Mouse (Mus musculus) neural tube, embryonic 12.5 days (tissue): ENCODE measurements around the gene Palld. TPM values are rescaled to one million over a fixed set of nuclear protein-coding genes. Genes with fewer than 3 reads are reported as not detected.

ENCODE experiments used
- ATAC-seq: fragments of 200-750 bp; cut with Nextera tagmentation; 2 replicates; pipeline ENCODE4 v1.8.0; 2017; ENCODE audit warnings: low read depth, mild to moderate bottlenecking, moderate TSS enrichment, moderate library complexity; ENCODE audit not compliant: low FRiP score
- H3K27ac ChIP-seq: fragments of 300-500 bp; sonication (generic); 2 replicates; pipeline ENCODE4 v1.5.1; 2016
- H3K27me3 ChIP-seq: fragments of 300-500 bp; sonication (generic); replicated peaks from 2 replicates; pipeline ENCODE4 v1.6.1; 2016; ENCODE audit warnings: mild to moderate bottlenecking
- H3K36me3 ChIP-seq: fragments of 300-500 bp; sonication (generic); 2 replicates; pipeline ENCODE4 v1.6.1; 2016; ENCODE audit warnings: mild to moderate bottlenecking
- H3K4me1 ChIP-seq: fragments of 300-500 bp; sonication (generic); 2 replicates; pipeline ENCODE4 v1.6.1; 2016
- H3K4me2 ChIP-seq: fragments of 300-500 bp; sonication (generic); replicated peaks from 2 replicates; pipeline ENCODE4 v1.6.1; 2016; ENCODE audit warnings: mild to moderate bottlenecking
- H3K4me3 ChIP-seq: fragments of 300-500 bp; sonication (generic); 2 replicates; pipeline ENCODE4 v1.5.1; 2016
- H3K9ac ChIP-seq: fragments of 300-500 bp; sonication (generic); 2 replicates; pipeline ENCODE4 v1.6.1; 2016; ENCODE audit warnings: mild to moderate bottlenecking
- H3K9me3 ChIP-seq: fragments of 300-500 bp; sonication (generic); 2 replicates; pipeline ENCODE4 v1.6.1; 2016; ENCODE audit warnings: mild to moderate bottlenecking
- WGBS: fragments of 180-500 bp; shearing (Covaris S2); methylation state at CpG from one replicate; pipeline ENCODE4 v1.1.7; 2016; 5-methylcytosine and 5-hydroxymethylcytosine counted together
- polyA plus RNA-seq: library from polyadenylated mRNA; unstranded; fragments of >200 nt; fragmentation: Nextera tagmentation; extraction: Ambion mirVana; gene quantifications from 2 replicates; pipeline ENCODE4 v1.2.1, GENCODE M21; 2016

Palld gene
- polyA plus RNA-seq, 1 experiment from 2014 or later = 46.7 TPM

DNA sequence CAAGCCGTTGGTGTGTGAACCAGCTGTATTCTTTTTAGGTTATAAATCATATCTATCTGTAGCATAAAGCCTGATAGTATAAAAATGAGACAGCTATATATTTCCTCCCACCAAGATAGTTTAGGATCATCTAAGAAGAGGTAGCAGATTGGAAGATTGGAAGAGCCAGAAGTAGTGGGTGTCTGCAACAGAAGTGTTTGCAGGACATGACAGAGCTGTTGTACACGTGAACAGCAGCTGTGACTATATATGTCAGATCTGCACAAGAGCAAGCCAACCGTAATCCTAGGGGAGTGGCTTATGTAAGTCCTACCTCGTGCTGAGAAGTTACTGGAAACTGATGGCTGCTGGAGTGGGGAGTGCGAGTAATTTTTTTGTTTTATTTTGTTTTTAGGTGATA, 240.9 kb downstream of the Palld start:
- H3K9ac ChIP-seq = no peak overlapping the region
- H3K4me1 ChIP-seq = peaks cover 4% of the 10 kb centered on the region; the same call in 1 of the 2 replicates
- WGBS = 93% methylated on average over 5 of the region's 5 CpGs
- H3K27ac ChIP-seq = no peak overlapping the region
- no peaks in the 10 kb centered on the region for H3K27me3 ChIP-seq
- H3K9me3 ChIP-seq = no peaks in the 10 kb centered on the region
- no peak overlapping the region for H3K4me2 ChIP-seq
- no peaks in the 10 kb centered on the region for H3K36me3 ChIP-seq
- ATAC-seq = no peak
- H3K4me3 ChIP-seq = no peak overlapping the region

GRCm38 (mm10) chr8:61660961-61661360, 241.5 kb downstream of the Palld start:
- ATAC-seq = no peak
- 94% methylated on average over 5 of the region's 5 CpGs for WGBS
- Histone ChIP-seq H3K9me3 (no peaks in the 10 kb centered on the region), H3K4me3 (no peak overlapping the region), H3K4me2 (no peak overlapping the region), H3K27me3 (no peaks in the 10 kb centered on the region), H3K9ac (no peak overlapping the region), H3K36me3 (no peaks in the 10 kb centered on the region), H3K27ac (no peak overlapping the region), H3K4me1 (peaks cover 4% of the 10 kb centered on the region; the same call in 1 of the 2 replicates)

DNA sequence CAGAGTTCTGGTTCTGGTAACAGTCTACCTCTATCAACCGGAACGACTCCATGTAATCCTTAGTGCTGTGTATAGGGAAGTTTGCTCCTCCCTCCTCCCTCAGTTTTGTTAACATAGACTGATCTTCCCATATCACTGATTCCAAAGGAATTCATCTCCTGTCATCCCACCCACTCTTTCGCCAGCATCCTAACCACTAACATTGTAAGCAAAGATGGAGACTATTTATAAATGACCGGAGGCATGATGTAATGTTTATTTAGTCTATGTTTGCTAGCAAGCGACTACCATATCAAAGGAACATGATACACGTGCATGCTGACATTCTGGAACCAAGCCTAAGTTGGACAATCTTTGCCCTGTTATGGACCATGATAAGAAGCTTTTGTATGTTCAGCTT, 250.5 kb downstream of the Palld start:
- Histone ChIP-seq H3K4me2 (no peak overlapping the region), H3K36me3 (no peaks in the 10 kb centered on the region), H3K9me3 (no peaks in the 10 kb centered on the region), H3K27me3 (no peaks in the 10 kb centered on the region), H3K4me3 (no peak overlapping the region), H3K27ac (no peak overlapping the region), H3K4me1 (no peaks in the 10 kb centered on the region), H3K9ac (no peak overlapping the region)
- no peak for ATAC-seq
- WGBS = 87% methylated on average over 6 of the region's 6 CpGs

DNA sequence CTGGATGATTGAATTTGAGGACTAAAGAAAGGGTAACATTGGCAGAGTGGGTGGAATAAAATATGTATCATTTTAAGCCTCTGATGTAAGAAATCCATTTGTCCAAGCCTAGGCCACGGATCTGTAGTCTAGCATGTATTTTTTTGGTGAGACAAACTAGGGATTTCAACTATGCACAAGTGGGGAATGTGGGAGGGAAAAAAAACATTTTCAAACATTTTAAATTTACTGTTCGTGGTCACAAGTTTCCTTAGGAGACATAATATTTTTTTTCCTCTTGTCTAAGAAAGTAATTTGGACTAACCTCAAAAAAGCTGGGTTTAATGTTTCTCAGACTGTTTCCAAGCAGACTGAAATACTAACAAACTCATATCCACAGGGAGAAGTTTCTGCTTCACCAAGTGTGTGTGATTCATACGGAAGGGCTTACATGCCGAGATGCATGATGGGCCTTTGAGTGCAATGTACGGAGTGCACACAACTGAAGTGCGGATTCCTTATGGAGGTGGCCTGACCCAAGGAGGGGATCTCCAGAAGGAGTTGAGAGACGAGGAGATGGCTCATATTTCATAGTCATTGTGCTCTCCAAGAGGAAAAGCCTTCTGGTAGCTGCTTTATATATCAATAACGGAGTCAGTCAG, 256.2 kb downstream of the Palld start:
- Histone ChIP-seq H3K4me2 (no peak overlapping the region), H3K4me3 (no peak overlapping the region), H3K9me3 (no peaks in the 10 kb centered on the region), H3K27ac (no peak overlapping the region), H3K9ac (no peak overlapping the region), H3K27me3 (no peaks in the 10 kb centered on the region), H3K36me3 (no peaks in the 10 kb centered on the region), H3K4me1 (no peaks in the 10 kb centered on the region)
- WGBS = 81% methylated on average over 8 of the region's 8 CpGs
- ATAC-seq = no peak

DNA sequence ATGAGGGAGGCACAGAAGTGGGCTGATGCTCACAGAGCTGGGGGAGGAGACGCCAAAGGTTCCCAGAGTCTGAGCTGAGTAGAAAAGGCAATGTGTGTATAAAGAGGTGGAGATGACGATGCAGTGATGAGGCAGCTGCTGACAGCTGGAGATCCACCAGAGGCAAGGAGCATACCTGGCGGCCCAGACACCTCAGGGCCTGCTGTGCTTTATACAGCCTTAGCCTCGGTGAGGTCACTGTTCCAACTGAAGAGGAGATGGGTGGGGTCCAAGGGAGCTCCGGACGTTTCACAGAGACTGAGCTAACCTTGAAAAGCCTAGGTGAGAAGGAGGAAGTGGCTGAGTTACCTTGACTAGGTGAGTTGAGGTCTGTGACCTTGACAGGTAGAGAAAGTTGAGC, 256.8 kb downstream of the Palld start:
- Histone ChIP-seq H3K27me3 (no peaks in the 10 kb centered on the region), H3K9me3 (no peaks in the 10 kb centered on the region), H3K4me2 (no peak overlapping the region), H3K9ac (no peak overlapping the region), H3K27ac (no peak overlapping the region), H3K36me3 (no peaks in the 10 kb centered on the region), H3K4me1 (no peaks in the 10 kb centered on the region), H3K4me3 (no peak overlapping the region)
- no peak for ATAC-seq
- WGBS = 81% methylated on average over 6 of the region's 6 CpGs

GRCm38 (mm10) chr8:61643215-61643614, 259.3 kb downstream of the Palld start:
- Histone ChIP-seq H3K4me3 (no peak overlapping the region), H3K36me3 (no peaks in the 10 kb centered on the region), H3K4me2 (no peak overlapping the region), H3K27ac (no peak overlapping the region), H3K4me1 (no peaks in the 10 kb centered on the region; the same call in 1 of the 2 replicates), H3K9ac (no peak overlapping the region), H3K27me3 (no peaks in the 10 kb centered on the region), H3K9me3 (no peaks in the 10 kb centered on the region)
- 86% methylated on average over 3 of the region's 3 CpGs for WGBS
- ATAC-seq = no peak

DNA sequence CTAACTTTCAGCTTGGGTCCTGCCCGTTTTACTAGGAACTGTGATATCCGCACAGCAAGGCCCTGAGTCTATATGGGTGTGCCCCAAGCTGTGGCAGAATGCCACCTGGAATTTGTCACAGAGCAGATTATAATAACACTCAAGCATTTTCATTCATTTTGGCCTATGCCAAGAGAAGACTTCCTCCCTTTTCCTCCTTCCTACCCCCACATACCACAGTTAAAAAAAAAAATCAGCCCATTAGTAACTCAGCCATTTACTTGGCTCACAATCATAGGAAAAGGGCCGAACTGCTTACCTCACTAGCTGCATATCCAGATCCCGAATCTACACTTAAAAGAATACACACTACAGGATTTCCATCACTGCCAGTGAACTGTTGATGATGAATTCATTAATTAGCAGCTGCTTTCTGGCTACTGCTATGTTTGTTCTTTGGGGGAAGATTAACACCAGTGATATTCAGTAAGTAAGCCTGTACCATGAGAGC, 260.1 kb downstream of the Palld start:
- H3K4me1 ChIP-seq = no peaks in the 10 kb centered on the region; the same call in 1 of the 2 replicates
- no peak for ATAC-seq
- no peak overlapping the region for H3K27ac ChIP-seq
- no peaks in the 10 kb centered on the region for H3K9me3 ChIP-seq
- no peak overlapping the region for H3K4me2 ChIP-seq
- H3K27me3 ChIP-seq = no peaks in the 10 kb centered on the region
- 94% methylated on average over 4 of the region's 4 CpGs for WGBS
- no peak overlapping the region for H3K4me3 ChIP-seq
- H3K9ac ChIP-seq = no peak overlapping the region
- no peaks in the 10 kb centered on the region for H3K36me3 ChIP-seq

- no peak overlapping the region for H3K27ac ChIP-seq
- H3K36me3 ChIP-seq = no peaks in the 10 kb centered on the region
- H3K4me2 ChIP-seq = no peak overlapping the region
- no peaks in the 10 kb centered on the region for H3K27me3 ChIP-seq
- H3K9me3 ChIP-seq = no peaks in the 10 kb centered on the region
- 0 out of 2 replicates have a peak, but pooled peaks have one; percentile 53 for ATAC-seq
- H3K4me1 ChIP-seq = no peaks in the 10 kb centered on the region; the same call in 1 of the 2 replicates
- H3K9ac ChIP-seq = no peak overlapping the region
- H3K4me3 ChIP-seq = no peak overlapping the region
- 89% methylated on average over 2 of the region's 2 CpGs for WGBS
These were observed 262.9 kb downstream of the Palld start for GRCm38 (mm10) chr8:61639596-61639995.

GRCm38 (mm10) chr8:61639008-61639407, 263.5 kb downstream of the Palld start:
- Histone ChIP-seq H3K9ac (no peak overlapping the region), H3K36me3 (no peaks in the 10 kb centered on the region), H3K4me2 (no peak overlapping the region), H3K4me3 (no peak overlapping the region), H3K27me3 (no peaks in the 10 kb centered on the region), H3K27ac (no peak overlapping the region), H3K9me3 (no peaks in the 10 kb centered on the region), H3K4me1 (no peaks in the 10 kb centered on the region; the same call in 1 of the 2 replicates)
- 0 out of 2 replicates have a peak, but pooled peaks have one; percentile 44 for ATAC-seq
- 62% methylated on average over 3 of the region's 3 CpGs for whole genome bisulfite sequencing

DNA sequence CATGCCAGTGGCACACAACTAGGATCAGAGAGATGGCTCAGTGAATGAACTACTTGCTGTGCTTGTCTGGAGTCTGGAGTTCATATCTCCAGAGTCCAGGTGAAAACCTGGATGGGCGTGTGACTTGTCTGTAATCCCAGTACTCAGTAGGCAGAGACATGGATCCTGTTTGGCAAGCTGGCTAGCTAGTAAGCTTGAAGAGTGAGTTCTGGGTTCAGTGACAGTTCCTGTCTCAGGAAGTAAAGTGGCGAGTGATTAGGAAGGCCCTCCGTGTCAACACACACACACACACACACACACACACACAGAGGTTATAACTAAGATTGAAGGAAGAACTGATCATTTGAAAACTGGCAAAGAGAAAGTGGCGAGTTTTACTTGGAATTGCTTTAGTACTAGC, 264.8 kb downstream of the Palld start:
- no peaks in the 10 kb centered on the region for H3K27me3 ChIP-seq
- H3K4me1 ChIP-seq = no peaks in the 10 kb centered on the region; the same call in 1 of the 2 replicates
- no peak for ATAC-seq
- H3K4me3 ChIP-seq = no peak overlapping the region
- 88% methylated on average over 4 of the region's 4 CpGs for WGBS
- no peak overlapping the region for H3K9ac ChIP-seq
- no peaks in the 10 kb centered on the region for H3K36me3 ChIP-seq
- H3K4me2 ChIP-seq = no peak overlapping the region
- H3K27ac ChIP-seq = no peak overlapping the region
- H3K9me3 ChIP-seq = no peaks in the 10 kb centered on the region

- H3K4me2 ChIP-seq = no peak overlapping the region
- peaks cover under 1% of the 10 kb centered on the region; the same call in 1 of the 2 replicates for H3K4me1 ChIP-seq
- WGBS = 79% methylated on average over 1 of the region's 1 CpGs
- no peak overlapping the region for H3K27ac ChIP-seq
- no peak for ATAC-seq
- H3K4me3 ChIP-seq = no peak overlapping the region
- no peaks in the 10 kb centered on the region for H3K27me3 ChIP-seq
- H3K36me3 ChIP-seq = no peaks in the 10 kb centered on the region
- no peaks in the 10 kb centered on the region for H3K9me3 ChIP-seq
- H3K9ac ChIP-seq = no peak overlapping the region
These were observed 267.7 kb downstream of the Palld start for GRCm38 (mm10) chr8:61634811-61635210.

- WGBS = 69% methylated on average over 2 of the region's 2 CpGs
- Histone ChIP-seq H3K9me3 (no peaks in the 10 kb centered on the region), H3K4me1 (0 out of 2 replicates have a peak, but pooled peaks cover 6% of the 10 kb centered on the region), H3K27ac (no peak overlapping the region), H3K36me3 (no peaks in the 10 kb centered on the region), H3K4me2 (no peak overlapping the region), H3K4me3 (no peak overlapping the region), H3K27me3 (no peaks in the 10 kb centered on the region), H3K9ac (no peak overlapping the region)
- ATAC-seq = no peak
These were observed 270.2 kb downstream of the Palld start for GRCm38 (mm10) chr8:61632331-61632730.

GRCm38 (mm10) chr8:61629631-61629968, 272.9 kb downstream of the Palld start:
- no peak overlapping the region for H3K9ac ChIP-seq
- ATAC-seq = peak; percentile 17; the same call in 1 of the 2 replicates
- H3K27ac ChIP-seq = no peak overlapping the region
- H3K4me2 ChIP-seq = no peak overlapping the region
- H3K4me1 ChIP-seq = 0 out of 2 replicates have a peak, but pooled peaks cover 6% of the 10 kb centered on the region
- H3K9me3 ChIP-seq = no peaks in the 10 kb centered on the region
- 56% methylated on average over 1 of the region's 1 CpGs for WGBS
- no peaks in the 10 kb centered on the region for H3K27me3 ChIP-seq
- H3K4me3 ChIP-seq = no peak overlapping the region
- no peaks in the 10 kb centered on the region for H3K36me3 ChIP-seq
